Mouse (Mus musculus) cerebellum, adult 2 months (tissue): ENCODE results near the gene Shld2. TPM values are rescaled to one million over a fixed set of nuclear protein-coding genes. Genes with fewer than 3 reads are reported as not detected.
A peak's percentile ranks its signal among the peaks of the same experiment; 100 is the strongest.

Experiments used
- DNase-seq, 2 experiments: peaks; one replicate each; pipeline ENCODE4 v3.0.0; 2021
- H3K27ac ChIP-seq: fragments of 200-500 bp; 2 replicates; pipeline ENCODE4 v1.5.1; 2012; ENCODE audit warnings: low read length, control low read depth, inconsistent platforms; ENCODE audit not compliant: insufficient read depth
- H3K27me3 ChIP-seq: fragments of 200-500 bp; 2 replicates; pipeline ENCODE4 v1.6.1; 2012; ENCODE audit warnings: inconsistent platforms, mild to moderate bottlenecking, low read length, moderate library complexity; ENCODE audit not compliant: control insufficient read depth, insufficient read depth
- H3K4me1 ChIP-seq: fragments of 200-500 bp; 2 replicates; pipeline ENCODE4 v1.6.1; 2011; ENCODE audit warnings: low read length; ENCODE audit not compliant: control insufficient read depth, insufficient read depth
- H3K4me3 ChIP-seq: fragments of 200-500 bp; replicated peaks from 2 replicates; pipeline ENCODE3; 2011; ENCODE audit warnings: mild to moderate bottlenecking, low read depth, low read length, control low read depth; ENCODE audit not compliant: insufficient read depth
- CTCF ChIP-seq: fragments of 200-500 bp; IDR thresholded peaks from 2 replicates; pipeline ENCODE4 v1.5.1; 2011; ENCODE audit warnings: low read depth, mild to moderate bottlenecking, control low read depth, low read length, moderate library complexity, borderline replicate concordance; ENCODE audit not compliant: insufficient read depth
- POLR2A ChIP-seq: fragments of 200-500 bp; IDR thresholded peaks from 2 replicates; pipeline ENCODE4 v1.6.1; 2011; ENCODE audit warnings: low read length, control low read depth, borderline replicate concordance; ENCODE audit not compliant: insufficient read depth
- WGBS: fragments of 180-500 bp; shearing (Covaris S2); methylation state at CpG from one replicate; pipeline ENCODE4 v1.1.7; 2018; 5-methylcytosine and 5-hydroxymethylcytosine counted together
- polyA plus RNA-seq: library from polyadenylated mRNA; depleted of rRNA; stranded (reverse); fragments of >200 nt; gene quantifications from 2 replicates; pipeline ENCODE4 v1.2.3, GENCODE M21; 2012

Shld2 gene
- polyA plus RNA-seq, 1 experiment, result 4.5 TPM

DNA sequence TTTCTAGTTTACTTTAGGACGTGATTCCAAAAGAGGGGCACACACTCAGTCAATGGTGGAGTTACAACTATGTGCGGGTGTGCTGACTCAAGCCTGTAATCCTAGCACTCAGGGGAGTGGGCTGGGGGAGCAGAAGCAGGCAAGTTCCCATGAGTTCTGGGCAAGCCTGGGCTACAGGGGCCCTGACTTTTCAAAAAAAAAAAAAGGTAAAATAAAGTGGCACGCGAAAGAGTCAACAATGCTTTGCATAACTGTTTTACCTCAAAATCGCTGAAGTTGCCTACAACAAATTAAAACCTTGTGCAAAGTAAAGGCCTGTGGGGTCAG is 423 bp downstream of the Shld2 start:
- peak overlapping the region; percentile 87 for H3K4me3 ChIP-seq
- TF ChIP-seq CTCF (no peak), POLR2A (no peak)
- WGBS, result 13% methylated on average over 5 of the region's 5 CpGs

DNA sequence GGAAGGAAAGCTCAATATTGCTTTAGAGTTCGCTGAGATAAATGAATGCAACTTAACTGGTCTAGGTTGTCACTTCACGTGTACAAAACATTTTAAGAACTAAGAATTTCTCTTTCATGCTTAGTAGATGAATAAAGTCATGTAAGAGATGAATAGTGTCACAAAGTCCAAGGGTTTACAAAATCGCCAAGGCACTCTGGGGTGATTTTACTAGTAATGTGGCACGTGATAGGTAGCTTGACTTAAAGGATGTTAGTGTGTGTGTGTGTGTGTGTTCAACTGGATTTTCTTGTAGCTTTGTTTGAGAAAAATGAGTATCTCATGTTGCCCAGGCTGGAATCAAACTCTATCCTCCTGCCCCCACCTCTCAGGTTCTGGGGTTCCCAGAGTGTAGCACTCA is 1.0 kb downstream of the Shld2 start:
- peak in 1 of 2 experiments; percentile 15 for DNase-seq
- Histone ChIP-seq H3K27me3 (no peaks in the 10 kb centered on the region), H3K4me3 (no peak overlapping the region), H3K27ac (no peak overlapping the region), H3K4me1 (no peaks in the 10 kb centered on the region; the same call in 1 of the 2 replicates)
- 94% methylated on average over 4 of the region's 4 CpGs for WGBS
- TF ChIP-seq CTCF, result no peak
- TF ChIP-seq POLR2A, result no peak

More for the DNA sequence above, 423 bp downstream of the Shld2 start:
- Histone ChIP-seq H3K27me3 (no peaks in the 10 kb centered on the region), H3K4me1 (no peaks in the 10 kb centered on the region; the same call in 1 of the 2 replicates), H3K27ac (peak overlapping the region; percentile 86)
- no peak for DNase-seq

GRCm38 (mm10) chr14:34303265-34303680 is 7.0 kb downstream of the Shld2 start:
- Histone ChIP-seq H3K27me3 (no peaks in the 10 kb centered on the region), H3K4me3 (no peak overlapping the region), H3K27ac (no peak overlapping the region), H3K4me1 (no peaks in the 10 kb centered on the region)
- TF ChIP-seq CTCF (no peak), POLR2A (no peak)
- 41% methylated on average over 5 of the region's 5 CpGs for WGBS
- DNase-seq, result no peak

GRCm38 (mm10) chr14:34302681-34303242 is 7.5 kb downstream of the Shld2 start:
- TF ChIP-seq CTCF (no peak), POLR2A (no peak)
- no peak for DNase-seq
- no peak overlapping the region for H3K4me3 ChIP-seq
- no peaks in the 10 kb centered on the region for H3K4me1 ChIP-seq
- H3K27ac ChIP-seq, result no peak overlapping the region
- no peaks in the 10 kb centered on the region for H3K27me3 ChIP-seq
- 88% methylated on average over 5 of the region's 5 CpGs for WGBS

GRCm38 (mm10) chr14:34298871-34299700 is 11.2 kb downstream of the Shld2 start:
- no peak for DNase-seq
- H3K27me3 ChIP-seq, result no peaks in the 10 kb centered on the region
- WGBS, result 83% methylated on average over 11 of the region's 11 CpGs
- TF ChIP-seq POLR2A, result no peak
- TF ChIP-seq CTCF, result no peak
- no peaks in the 10 kb centered on the region for H3K4me1 ChIP-seq
- H3K27ac ChIP-seq, result no peak overlapping the region
- H3K4me3 ChIP-seq, result no peak overlapping the region

DNA sequence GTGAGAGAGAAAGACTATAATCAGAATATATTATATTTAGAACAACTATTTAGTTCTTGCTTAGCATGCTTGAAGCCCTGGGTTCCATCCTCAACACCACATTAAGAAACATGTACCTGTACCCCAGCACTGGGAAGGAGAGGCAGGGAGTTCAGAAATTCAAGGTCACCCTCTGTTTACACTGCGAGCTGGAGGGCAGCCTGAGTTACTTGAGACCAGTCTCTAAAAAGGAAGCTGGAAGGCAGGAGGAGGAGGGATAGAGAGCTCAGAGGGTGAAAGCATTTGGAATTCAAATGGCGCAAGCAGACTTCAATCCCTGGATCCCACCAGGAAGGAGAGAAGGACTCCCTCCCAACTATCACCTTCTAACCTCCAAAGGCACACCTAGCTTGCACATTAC is 12.7 kb downstream of the Shld2 start:
- 79% methylated on average over 2 of the region's 2 CpGs for WGBS
- Histone ChIP-seq H3K27ac (no peak overlapping the region), H3K27me3 (no peaks in the 10 kb centered on the region), H3K4me3 (no peak overlapping the region), H3K4me1 (no peaks in the 10 kb centered on the region)
- no peak for DNase-seq
- TF ChIP-seq CTCF (no peak), POLR2A (no peak)

DNA sequence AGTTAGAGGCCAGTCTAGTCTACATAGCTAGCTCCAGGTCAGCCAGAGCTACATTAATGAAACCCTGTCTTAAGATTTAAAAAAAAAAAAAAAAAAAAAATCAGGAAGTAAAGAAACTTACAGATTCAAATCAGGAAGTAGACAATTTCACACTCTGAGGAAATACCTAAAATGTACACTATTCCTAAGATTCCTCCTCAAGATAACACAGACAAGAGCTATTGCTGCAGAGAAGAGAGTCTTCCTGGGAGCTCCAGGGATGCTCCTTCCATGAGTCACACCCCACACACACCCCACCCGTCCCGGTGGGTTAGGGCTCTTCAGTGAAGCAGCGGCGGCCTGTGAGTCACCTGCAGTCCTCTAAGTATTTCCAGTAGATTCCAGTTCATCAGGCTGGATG is 13.3 kb downstream of the Shld2 start:
- H3K27ac ChIP-seq, result no peak overlapping the region

GRCm38 (mm10) chr14:34296350-34296749 is 13.9 kb downstream of the Shld2 start:
- Histone ChIP-seq H3K27ac (no peak overlapping the region), H3K27me3 (no peaks in the 10 kb centered on the region), H3K4me3 (no peak overlapping the region), H3K4me1 (no peaks in the 10 kb centered on the region)
- TF ChIP-seq CTCF, result no peak
- no peak for TF ChIP-seq POLR2A
- DNase-seq, result no peak
- WGBS, result 88% methylated on average over 7 of the region's 7 CpGs

More for the DNA sequence above, 13.3 kb downstream of the Shld2 start:
- WGBS, result 81% methylated on average over 4 of the region's 4 CpGs
- Histone ChIP-seq H3K4me1 (no peaks in the 10 kb centered on the region), H3K27me3 (no peaks in the 10 kb centered on the region), H3K4me3 (no peak overlapping the region)
- no peak for DNase-seq
- TF ChIP-seq POLR2A (no peak), CTCF (no peak)
